Mouse (Mus musculus): ENCODE measurements around the gene Slc8b1.

The Slc8b1 gene

DNA sequence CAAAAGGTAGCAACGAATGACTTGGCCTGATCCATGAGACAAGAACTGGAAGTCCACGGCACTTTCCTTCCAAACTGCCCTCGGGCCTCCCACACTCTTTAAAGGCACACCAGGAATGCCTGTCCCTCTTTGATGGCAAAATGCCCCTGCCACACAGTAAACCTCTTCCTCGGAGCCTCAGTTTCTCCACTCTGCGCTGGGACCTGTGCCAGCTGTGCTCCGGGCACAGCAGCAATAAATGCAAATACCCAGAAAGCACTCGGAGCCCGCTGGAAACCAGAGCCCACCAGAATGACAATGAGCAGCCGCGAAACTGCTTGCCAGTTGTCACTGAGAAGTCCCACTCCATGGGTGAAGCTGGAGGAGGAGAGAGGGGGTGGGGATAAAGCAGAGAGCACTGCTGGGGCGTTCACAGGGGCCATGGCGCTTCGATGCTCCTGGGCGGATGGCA, 56.8 kb downstream of the Slc8b1 start:
- DNase-seq (ENCODE audit: low spot score): no peak

DNA sequence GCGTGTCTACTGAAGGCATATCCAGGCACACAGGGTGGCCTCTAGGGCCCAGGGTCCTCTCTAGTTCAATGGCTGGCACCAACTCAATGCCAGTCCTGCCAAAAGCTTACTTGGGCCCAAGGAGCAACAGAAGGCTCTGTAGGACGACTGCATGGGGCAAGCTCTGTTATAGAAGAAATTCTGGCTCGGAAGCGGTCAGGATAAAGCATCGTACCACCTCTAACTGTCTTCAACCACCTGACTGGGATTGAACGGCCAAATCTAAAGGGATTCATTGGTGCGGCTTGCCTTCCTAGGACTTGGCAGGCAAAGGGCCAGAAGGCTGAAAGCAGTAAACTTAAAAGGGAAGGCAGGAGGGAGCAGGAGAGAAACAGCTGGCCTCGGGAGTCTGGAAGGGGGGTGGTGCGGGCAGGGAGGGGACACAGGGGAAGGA, 57.4 kb downstream of the Slc8b1 start:
- DNase-seq (ENCODE audit: low spot score): no peak

DNA sequence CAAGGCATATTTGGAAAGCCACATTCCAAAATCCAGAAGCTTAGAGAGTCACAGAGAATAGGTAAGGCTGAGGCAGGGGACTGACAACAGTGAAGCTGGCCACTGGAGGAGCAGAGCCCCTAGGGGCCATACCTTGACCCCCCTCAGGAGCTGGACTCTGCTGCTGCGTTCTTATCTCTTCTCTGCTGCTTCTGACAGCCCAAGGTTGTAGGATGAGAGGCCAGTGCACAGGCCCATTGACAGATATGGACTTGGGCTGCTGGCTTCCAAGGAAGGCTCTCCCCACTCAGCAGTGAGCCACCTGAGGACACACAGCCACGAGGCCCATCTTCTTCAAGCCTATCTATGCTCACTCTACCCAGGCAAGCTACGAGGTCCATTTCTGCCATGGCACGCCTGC, 58.0 kb downstream of the Slc8b1 start:
- DNase-seq (ENCODE audit: low spot score): no peak

DNA sequence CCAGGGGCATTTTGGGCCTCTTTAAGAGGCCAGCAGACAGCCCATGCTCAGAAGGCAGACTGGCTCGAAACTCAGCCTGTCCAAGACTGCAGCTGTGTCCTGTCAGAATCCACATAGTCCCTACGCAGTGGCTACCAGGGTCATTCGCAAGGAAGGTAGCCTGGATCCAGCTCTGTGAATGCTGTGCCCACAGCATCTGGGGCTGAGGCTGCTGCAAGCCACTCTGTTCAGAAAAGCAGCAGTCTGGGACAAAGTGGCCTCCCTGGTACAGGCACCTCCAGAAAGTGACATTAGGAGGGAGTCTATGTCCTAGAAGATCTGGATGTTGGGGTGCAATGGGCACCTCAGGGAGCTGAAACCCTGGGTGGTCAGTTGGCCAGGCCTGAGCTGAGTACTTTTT, 58.8 kb downstream of the Slc8b1 start:
- DNase-seq (ENCODE audit: low spot score): no peak

DNA sequence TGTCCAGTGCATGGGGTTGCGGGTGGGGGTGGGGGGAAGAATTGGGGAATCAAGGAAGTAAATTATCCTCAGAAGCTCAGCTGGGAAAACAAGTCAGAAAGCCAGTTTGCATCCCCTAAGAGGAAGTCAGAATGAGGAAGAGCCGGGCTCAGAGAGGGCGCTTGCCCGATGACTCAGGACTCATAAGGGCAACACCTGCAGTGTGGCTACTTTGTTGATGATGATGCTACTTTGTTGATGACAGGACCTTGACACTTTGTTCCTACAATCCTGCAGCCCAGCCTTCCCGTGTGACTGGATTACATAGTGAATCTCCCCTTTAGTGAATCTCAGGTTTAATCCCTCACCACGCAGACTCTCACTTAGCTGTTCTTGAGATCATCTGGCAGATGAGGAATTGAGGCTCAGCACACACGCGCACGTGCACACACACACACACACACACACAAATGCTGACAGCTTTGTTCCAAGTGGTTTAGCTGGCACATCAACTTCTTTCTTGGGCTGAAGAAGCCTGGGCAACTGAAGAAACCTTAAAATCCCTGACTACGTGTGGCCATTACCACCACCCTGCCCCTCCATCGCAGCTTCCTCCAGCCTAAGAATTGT, 59.4 kb downstream of the Slc8b1 start:
- DNase-seq (ENCODE audit: low spot score): no peak

DNA sequence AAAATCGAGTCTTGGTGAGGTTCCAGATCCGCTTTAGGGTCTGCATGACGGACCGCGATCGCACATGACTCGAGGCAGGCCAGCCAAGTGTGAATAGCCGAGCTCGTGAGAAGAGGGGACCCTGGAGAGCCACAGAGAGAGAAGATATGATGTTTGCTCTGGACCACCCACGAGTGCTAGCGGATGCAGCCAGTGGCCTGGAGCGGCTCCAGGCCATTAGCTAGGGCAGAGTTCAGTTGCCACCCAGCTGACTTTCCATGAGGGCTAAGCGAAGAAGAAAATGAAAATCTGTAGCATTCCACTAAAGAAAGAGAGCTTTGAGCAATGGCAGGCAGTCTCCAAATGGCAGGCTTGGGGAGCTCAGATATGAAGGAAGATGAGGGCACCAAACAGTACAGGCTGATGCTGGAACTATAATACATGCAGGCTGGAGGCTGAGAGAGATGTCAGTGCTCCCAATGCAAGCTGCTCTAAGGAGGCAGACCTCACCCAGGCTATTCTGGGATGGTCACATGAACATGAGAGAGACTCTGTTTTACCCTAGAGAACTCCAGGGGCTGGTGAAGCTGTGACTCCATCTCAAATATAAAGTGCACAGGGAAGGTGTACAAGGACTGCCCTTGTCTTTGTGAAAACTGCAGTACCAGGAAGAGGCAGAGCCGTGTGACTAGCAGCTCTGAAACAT, 60.2 kb downstream of the Slc8b1 start:
- no peak for DNase-seq (ENCODE audit: low spot score)

DNA sequence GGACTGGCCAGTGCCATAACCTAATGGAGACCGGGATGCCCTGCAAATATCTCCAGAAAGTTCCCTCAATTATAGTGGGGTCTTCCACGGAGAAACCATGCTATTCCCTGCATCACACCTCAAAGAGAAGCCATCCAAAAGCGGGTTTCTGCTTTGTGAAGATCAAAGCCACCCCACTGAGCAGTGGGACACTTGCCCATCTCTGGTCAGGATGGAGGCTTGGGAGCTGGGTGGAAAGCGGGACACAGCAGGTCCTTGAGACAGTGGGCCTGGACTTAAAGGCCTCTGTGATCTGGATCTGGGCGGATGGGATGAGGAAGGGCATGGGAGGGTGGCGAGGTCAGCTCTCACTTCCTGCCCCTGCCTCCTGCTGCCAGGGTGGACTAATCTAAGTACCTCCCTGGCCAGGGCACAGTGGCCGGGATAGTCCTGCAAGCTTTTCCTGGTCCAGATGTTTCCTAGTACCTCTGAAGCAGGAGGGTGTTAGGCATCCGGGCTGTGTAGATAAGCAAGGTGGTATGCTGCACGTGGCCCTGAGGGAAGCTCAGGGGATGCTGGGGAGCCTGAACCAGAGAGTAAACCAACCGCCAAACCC, 63.6 kb downstream of the Slc8b1 start:
- no peak for DNase-seq (ENCODE audit: low spot score)

DNA sequence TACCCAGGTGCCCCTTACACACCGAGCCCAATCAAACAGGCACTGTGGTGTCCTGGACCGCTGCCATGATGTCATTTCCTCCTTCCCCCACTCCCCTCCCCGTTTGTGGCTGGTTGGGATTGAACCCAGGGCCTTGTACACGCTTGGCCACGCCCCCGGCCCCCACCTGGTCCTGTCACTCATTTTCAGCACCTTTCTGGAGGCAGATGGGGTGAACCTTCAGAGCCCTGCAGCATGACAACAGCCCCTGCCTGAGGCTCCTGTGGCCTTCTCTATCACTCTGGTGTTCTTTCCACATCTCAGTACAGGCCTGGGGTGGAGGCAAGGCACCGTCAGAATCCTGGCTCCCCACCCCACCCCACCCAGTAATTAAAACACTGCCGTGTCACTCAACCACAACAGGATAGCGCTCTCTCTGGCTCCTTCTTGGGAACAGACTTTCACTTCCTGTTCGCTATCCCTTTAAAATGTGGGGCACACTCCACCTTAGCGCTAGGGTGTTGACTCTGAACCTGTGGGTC, 65.9 kb downstream of the Slc8b1 start:
- no peak for DNase-seq (ENCODE audit: low spot score)

DNA sequence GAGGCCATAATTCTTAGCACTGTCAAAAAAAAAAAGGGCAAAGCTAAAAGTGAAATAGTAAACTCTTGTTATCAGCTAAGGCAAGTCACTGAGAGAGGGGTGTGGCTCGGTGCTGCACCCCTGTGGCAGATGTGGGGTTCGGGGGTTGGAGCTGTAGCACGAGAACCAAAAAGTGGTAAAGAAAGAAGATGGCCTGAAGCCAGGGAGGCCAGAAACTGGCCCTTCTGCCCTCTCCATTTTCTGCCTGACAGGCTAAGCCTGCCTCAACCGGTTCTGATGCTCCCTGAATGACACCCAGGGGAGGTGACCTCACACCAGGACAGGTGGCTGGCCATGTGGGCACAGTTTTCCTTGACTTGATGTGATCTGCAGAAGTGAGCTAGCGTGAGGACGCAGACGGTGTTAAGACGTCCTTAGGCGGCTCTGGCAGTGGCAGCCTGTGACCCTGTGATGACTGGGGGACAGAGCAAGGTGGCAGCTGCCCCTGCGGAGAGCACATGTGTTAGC, 67.0 kb downstream of the Slc8b1 start:
- DNase-seq (ENCODE audit: low spot score): no peak

DNA sequence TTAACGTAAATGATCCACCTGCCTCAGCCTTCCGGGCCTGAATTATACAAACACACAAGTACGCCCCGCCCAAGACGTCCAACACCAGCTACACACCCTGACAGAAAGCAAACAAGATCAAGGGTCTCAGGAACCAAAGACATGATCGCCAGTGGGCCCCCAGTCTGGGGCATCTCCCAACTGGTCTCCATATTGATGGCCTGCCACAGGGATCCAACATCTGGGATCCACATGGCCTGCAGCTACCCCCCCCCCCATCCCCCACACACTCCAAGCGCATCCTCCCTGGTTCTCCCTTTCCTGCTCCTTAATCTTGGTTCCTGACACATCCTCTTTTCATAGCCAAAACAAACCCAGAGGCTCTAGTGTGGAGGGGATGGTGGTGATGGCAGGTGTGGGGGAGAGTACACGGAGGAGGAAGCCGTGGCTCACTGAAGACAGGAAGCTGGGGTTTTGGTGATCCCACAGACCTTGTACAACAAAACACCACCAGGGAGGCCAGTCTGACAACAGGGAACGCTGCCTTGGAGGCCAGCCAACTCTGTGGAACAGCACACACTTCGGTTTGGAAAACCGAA, 67.6 kb downstream of the Slc8b1 start:
- DNase-seq (ENCODE audit: low spot score): no peak

DNA sequence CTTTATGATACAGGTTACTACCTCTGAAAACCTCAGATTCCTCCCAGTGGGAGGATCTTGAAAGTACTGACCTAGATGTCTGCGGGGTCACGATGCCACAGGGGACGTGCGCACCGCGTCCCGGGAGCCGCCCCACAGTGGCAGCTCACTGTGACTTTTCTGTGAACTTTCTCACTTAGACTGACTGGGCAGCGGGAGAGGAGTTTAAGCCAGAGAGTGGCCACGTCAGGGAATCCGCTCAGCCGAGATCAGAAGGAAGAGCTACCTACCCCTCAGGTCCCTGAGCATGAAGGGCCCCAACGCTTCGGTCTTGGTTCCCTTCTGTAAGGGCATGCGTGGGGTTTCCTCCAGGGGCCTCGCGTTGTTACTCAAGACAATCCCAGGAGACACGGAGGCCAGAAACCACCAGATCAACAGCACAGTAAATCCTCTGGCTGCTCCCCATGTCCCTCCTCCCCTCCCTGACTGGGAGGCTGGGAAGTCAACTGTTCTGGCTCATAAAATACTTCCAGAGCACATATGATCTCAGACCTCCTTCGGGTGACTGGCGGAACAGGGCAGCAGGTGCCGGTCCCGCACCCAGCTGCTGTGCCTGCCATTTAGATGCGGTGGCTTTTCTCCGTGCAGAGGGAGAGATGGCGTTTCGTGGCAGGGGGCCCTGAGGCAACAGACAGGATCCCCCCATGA, 68.4 kb downstream of the Slc8b1 start:
- no peak for DNase-seq (ENCODE audit: low spot score)

DNA sequence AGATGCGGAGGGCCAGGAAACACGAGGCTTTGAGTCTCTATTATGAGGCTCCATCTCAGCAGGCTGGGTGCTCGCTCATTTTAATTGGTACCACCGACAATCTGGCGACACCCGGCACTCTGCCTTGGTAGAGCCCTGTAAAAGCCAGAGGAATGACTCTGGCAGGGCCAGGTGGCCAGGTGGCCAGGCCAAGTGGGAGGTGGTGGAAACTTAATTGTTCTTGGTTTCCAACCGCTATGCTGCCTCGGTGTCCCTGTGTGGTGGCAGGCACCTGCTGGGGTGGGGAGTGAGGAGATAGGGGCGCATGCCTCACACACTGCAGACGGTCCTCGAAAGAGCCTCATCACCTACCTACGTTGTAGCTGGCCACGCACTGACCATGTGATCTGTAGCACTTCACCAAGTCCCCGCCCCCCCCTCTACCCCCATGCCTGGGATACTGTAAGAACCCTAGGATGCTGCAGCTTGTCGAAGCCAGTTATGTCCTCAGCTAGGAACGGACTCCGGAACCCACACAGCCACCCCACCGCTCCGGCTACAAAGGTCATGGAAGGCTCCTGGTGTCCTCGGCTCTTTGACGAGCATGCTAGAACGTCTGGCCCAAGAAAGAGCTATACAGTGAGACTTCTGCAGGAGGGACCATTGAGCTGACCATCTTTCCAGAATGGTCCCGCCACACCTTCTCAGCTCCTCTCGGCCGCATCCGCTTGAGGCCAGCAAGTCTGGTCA, 69.1 kb downstream of the Slc8b1 start:
- DNase-seq (ENCODE audit: low spot score): no peak

DNA sequence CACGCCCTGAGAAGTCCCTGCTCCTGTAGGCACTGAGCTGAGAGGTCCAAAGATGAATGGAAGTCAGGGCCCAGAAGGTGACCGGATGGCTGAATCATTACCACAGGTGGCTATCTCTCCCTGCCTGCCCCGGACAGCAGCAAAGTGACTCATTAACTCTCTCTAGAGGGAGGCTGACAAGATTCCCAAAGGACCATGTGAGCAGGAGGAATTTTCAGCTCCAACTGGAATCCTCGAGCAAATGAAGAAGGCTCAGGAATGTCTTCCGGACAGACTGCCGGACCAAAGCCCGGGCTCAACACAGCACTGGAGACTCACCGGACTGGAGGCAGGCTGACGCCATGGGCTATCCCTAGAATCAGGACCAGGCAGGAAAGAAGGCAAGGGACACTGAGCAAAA, 71.0 kb downstream of the Slc8b1 start:
- no peak for DNase-seq (ENCODE audit: low spot score)

DNA sequence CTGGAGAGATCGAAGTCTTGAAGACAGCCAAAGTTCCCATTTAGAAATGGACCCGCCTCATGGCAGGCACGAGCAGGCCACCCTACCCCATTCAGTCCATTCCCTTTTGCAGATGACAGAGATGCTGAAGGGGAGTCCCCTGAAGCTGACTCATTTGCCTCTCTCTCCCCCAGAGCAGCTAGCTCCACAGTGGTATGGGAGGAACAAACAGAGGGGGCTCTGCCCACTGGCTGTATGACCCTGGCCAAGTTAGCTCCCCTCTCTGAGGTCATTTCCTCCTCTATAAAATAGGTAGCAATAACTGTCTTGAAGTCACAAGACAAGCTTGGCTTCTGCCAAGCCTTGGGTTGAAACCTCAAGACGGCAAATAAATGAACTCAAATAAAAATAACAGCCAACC, 72.5 kb downstream of the Slc8b1 start:
- no peak for DNase-seq (ENCODE audit: low spot score)
